Mouse (Mus musculus): ENCODE data around the gene Pnisr. TPM values are rescaled to one million over a fixed set of nuclear protein-coding genes. Genes with fewer than 3 reads are reported as not detected.

The Pnisr gene
- polyA plus RNA-seq (2012; rRNA removed) (44.2 and 50.6 TPM in 2 replicates), polyA plus RNA-seq (2014; fragmentation: Nextera tagmentation; extraction: Ambion mirVana) (29.0 and 34.5 TPM in 2 replicates)

GRCm38 (mm10) chr4:21847481-21848286 is at the start of gene Pnisr:
TSS of gene Pnisr (plus strand) at chr4:21847583.
- peak within 1 kb of the TSS; percentile 78 for H3K4me2 ChIP-seq (ENCODE audit: low read depth)
- no peaks in the 10 kb centered on the region for H3K9me3 ChIP-seq (ENCODE audit: control insufficient read depth, low read length)
- peak within 1 kb of the TSS; percentile 92 to 94 for H3K4me3 ChIP-seq (ENCODE audit: insufficient read depth in 1 of 2, low read depth in 2 of 2, low read length in 2 of 2)
- ATAC-seq (ENCODE audit: insufficient read depth) (peak; percentile 98), DNase-seq (ENCODE audit: low read depth in 3 of 3, low spot score in 3 of 3) (peak; percentile 95 to 96 (median 96))
- H3K27ac ChIP-seq: peak within 1 kb of the TSS; percentile 88
- under 1% methylated on average over 50 of the region's 50 CpGs for WGBS (ENCODE audit: insufficient replicate concordance)
- H3K4me1 ChIP-seq (replicated peaks; ENCODE audit: control insufficient read depth in 2 of 2, insufficient read depth in 2 of 2, low read length in 1 of 2): peaks cover 5 to 6% of the 10 kb centered on the region in 2 experiments; a peak in 3 of 4 replicates
- H3K27me3 ChIP-seq (ENCODE audit: control insufficient read depth, insufficient read depth, low read length): no peaks in the 10 kb centered on the region
- TF ChIP-seq EP300 (IDR thresholded peaks at IDR 0.05; ENCODE audit: low read depth) (peak; percentile 22; the same call in 1 of the 2 replicates), CTCF (IDR thresholded peaks at IDR 0.05; ENCODE audit: low read depth) (peak; percentile 96)
- no peaks in the 10 kb centered on the region for H3K36me3 ChIP-seq (replicated peaks; ENCODE audit: control insufficient read depth, insufficient read depth, low read depth)
- H3K9ac ChIP-seq (replicated peaks): peak within 1 kb of the TSS; percentile 96

DNA sequence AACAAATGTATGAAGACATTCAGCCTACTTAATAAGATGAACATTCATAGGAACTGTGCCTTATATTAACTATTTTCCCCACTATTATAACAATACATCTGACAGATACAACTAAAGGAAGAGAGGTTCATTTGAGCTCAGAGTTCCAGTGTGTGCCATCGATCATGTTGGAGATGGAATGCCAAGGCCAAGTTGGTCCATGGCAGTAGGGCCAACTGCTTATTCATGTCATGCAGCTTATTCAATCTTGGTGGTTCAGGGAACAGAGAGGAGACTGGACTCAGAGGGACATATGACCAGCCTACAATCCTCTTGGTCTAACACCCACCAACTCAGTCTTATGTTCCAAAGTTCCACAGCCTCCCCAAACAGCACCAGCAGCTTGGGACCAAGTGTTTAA is 46.4 kb upstream of the Pnisr start:
- peaks cover 3 to 5% of the 10 kb centered on the region in 2 experiments; a peak in 2 of 4 replicates for H3K4me1 ChIP-seq (replicated peaks; ENCODE audit: control insufficient read depth in 2 of 2, insufficient read depth in 2 of 2, low read length in 1 of 2)
- DNase-seq (ENCODE audit: low read depth in 3 of 3, low spot score in 3 of 3) (no peak), ATAC-seq (ENCODE audit: insufficient read depth) (no peak)
- H3K27me3 ChIP-seq (ENCODE audit: control insufficient read depth, insufficient read depth, low read length): no peaks in the 10 kb centered on the region
- no peaks in the 10 kb centered on the region for H3K9me3 ChIP-seq (ENCODE audit: control insufficient read depth, low read length)
- H3K4me3 ChIP-seq (ENCODE audit: insufficient read depth in 1 of 2, low read depth in 2 of 2, low read length in 2 of 2): no peak overlapping the region
- H3K4me2 ChIP-seq (ENCODE audit: low read depth): no peak overlapping the region
- no peak overlapping the region; the same call in 1 of the 2 replicates for H3K9ac ChIP-seq (replicated peaks)
- peaks cover 77% of the 10 kb centered on the region for H3K36me3 ChIP-seq (replicated peaks; ENCODE audit: control insufficient read depth, insufficient read depth, low read depth)
- no peak overlapping the region for H3K27ac ChIP-seq
- WGBS (ENCODE audit: insufficient replicate concordance): 82% methylated on average over 1 of the region's 1 CpGs
- TF ChIP-seq CTCF (IDR thresholded peaks at IDR 0.05; ENCODE audit: low read depth) (no peak), EP300 (IDR thresholded peaks at IDR 0.05; ENCODE audit: low read depth) (no peak)

DNA sequence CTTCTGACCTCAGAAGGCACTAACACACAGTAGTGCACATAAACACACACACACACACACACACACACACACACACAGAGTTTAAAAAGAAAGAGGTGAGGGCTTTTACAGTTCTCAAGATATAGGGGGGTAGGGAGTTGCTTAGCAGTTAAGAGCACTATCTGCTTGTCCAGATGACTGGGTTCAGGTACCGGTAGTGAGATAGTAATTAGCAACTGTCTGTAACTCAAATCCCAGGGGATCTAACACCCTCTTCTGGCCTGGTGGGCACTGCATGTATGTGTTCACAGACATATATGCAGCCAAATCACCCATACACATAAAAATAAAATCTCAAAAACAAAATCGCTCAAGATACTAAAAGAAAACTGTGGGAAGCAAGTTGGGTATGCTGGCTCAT is 45.8 kb upstream of the Pnisr start:
- WGBS (ENCODE audit: insufficient replicate concordance): 58% methylated on average over 2 of the region's 2 CpGs
- Histone ChIP-seq H3K4me2 (ENCODE audit: low read depth) (no peak overlapping the region), H3K27me3 (ENCODE audit: control insufficient read depth, insufficient read depth, low read length) (no peaks in the 10 kb centered on the region), H3K9ac (replicated peaks) (no peak overlapping the region), H3K4me1 (replicated peaks; ENCODE audit: control insufficient read depth in 2 of 2, insufficient read depth in 2 of 2, low read length in 1 of 2) (peaks cover 3 to 5% of the 10 kb centered on the region in 2 experiments; a peak in 2 of 4 replicates), H3K36me3 (replicated peaks; ENCODE audit: control insufficient read depth, insufficient read depth, low read depth) (peaks cover 76% of the 10 kb centered on the region), H3K27ac (no peak overlapping the region), H3K9me3 (ENCODE audit: control insufficient read depth, low read length) (no peaks in the 10 kb centered on the region), H3K4me3 (ENCODE audit: insufficient read depth in 1 of 2, low read depth in 2 of 2, low read length in 2 of 2) (no peak overlapping the region)
- ATAC-seq (ENCODE audit: insufficient read depth) (peak; percentile 85), DNase-seq (ENCODE audit: low read depth in 3 of 3, low spot score in 3 of 3) (no peak)
- peak; percentile 70 for TF ChIP-seq EP300 (IDR thresholded peaks at IDR 0.05; ENCODE audit: low read depth)
- TF ChIP-seq CTCF (IDR thresholded peaks at IDR 0.05; ENCODE audit: low read depth): peak; percentile 17; the same call in 1 of the 2 replicates

GRCm38 (mm10) chr4:21807204-21807603 is 40.2 kb upstream of the Pnisr start:
- Histone ChIP-seq H3K27ac (no peak overlapping the region), H3K9me3 (ENCODE audit: control insufficient read depth, low read length) (no peaks in the 10 kb centered on the region), H3K4me3 (ENCODE audit: insufficient read depth in 1 of 2, low read depth in 2 of 2, low read length in 2 of 2) (no peak overlapping the region), H3K4me1 (replicated peaks; ENCODE audit: control insufficient read depth in 2 of 2, insufficient read depth in 2 of 2, low read length in 1 of 2) (no peaks in the 10 kb centered on the region), H3K4me2 (ENCODE audit: low read depth) (no peak overlapping the region), H3K27me3 (ENCODE audit: control insufficient read depth, insufficient read depth, low read length) (no peaks in the 10 kb centered on the region), H3K9ac (replicated peaks) (no peak overlapping the region), H3K36me3 (replicated peaks; ENCODE audit: control insufficient read depth, insufficient read depth, low read depth) (peaks cover 62% of the 10 kb centered on the region)
- 90% methylated on average over 5 of the region's 5 CpGs for WGBS (ENCODE audit: insufficient replicate concordance)
- ATAC-seq (ENCODE audit: insufficient read depth) (no peak), DNase-seq (ENCODE audit: low read depth in 3 of 3, low spot score in 3 of 3) (no peak)
- TF ChIP-seq CTCF (IDR thresholded peaks at IDR 0.05; ENCODE audit: low read depth) (no peak), EP300 (IDR thresholded peaks at IDR 0.05; ENCODE audit: low read depth) (no peak)

- WGBS (ENCODE audit: insufficient replicate concordance): 79% methylated on average over 3 of the region's 3 CpGs
- Histone ChIP-seq H3K4me3 (ENCODE audit: insufficient read depth in 1 of 2, low read depth in 2 of 2, low read length in 2 of 2) (no peak overlapping the region), H3K4me2 (ENCODE audit: low read depth) (no peak overlapping the region), H3K27ac (no peak overlapping the region), H3K36me3 (replicated peaks; ENCODE audit: control insufficient read depth, insufficient read depth, low read depth) (peaks cover 48% of the 10 kb centered on the region), H3K27me3 (ENCODE audit: control insufficient read depth, insufficient read depth, low read length) (no peaks in the 10 kb centered on the region), H3K9me3 (ENCODE audit: control insufficient read depth, low read length) (no peaks in the 10 kb centered on the region), H3K4me1 (replicated peaks; ENCODE audit: control insufficient read depth in 2 of 2, insufficient read depth in 2 of 2, low read length in 1 of 2) (no peaks in the 10 kb centered on the region), H3K9ac (replicated peaks) (no peak overlapping the region)
- DNase-seq (ENCODE audit: low read depth in 3 of 3, low spot score in 3 of 3): no peak
- no peak for TF ChIP-seq CTCF (IDR thresholded peaks at IDR 0.05; ENCODE audit: low read depth)
- no peak for TF ChIP-seq EP300 (IDR thresholded peaks at IDR 0.05; ENCODE audit: low read depth)
- no peak for ATAC-seq (ENCODE audit: insufficient read depth)
These were observed 36.8 kb upstream of the Pnisr start for GRCm38 (mm10) chr4:21810608-21811007.

All from liver, embryonic 14.5 days (tissue).